Comparison of ENCODE assay signal across 18 mouse cellular contexts in genomic region chr3:101101184-101101583, GRCm38 (mm10).
"Had no signal": no experiment of that assay in that cellular context is flagged by ENCODE, and none has a peak within 500 bp of the region (broad histone marks: within the 10 kb centered on the region; RNA-seq: fewer than 3 reads in every experiment).

No protein-coding gene starts in this region.

- H3K4me3 ChIP-seq: kidney, embryonic 15.5 days; limb, embryonic 12.5 days; limb, embryonic 15.5 days; midbrain, embryonic 12.5 days had no signal

- H3K4me2 ChIP-seq: kidney, embryonic 15.5 days; limb, embryonic 12.5 days; limb, embryonic 15.5 days; liver, embryonic 11.5 days; lung, embryonic 14.5 days; midbrain, embryonic 12.5 days had no signal

- ATAC-seq: liver, postnatal 0 days; lung, postnatal 0 days; midbrain, embryonic 16.5 days had no signal

- DNase-seq: kidney, adult 8-10 months; kidney, postnatal 10 days; kidney, postnatal 36 days; layer of hippocampus, postnatal 36 days; liver, postnatal 0 days; lung, embryonic 14.5 days; right cerebral cortex, postnatal 14 days; right cerebral cortex, postnatal 4 days; thymus, postnatal 25 days had no signal

- H3K9ac ChIP-seq: kidney, embryonic 15.5 days; limb, embryonic 12.5 days; limb, embryonic 15.5 days; liver, embryonic 14.5 days; liver, postnatal 0 days; lung, embryonic 14.5 days; midbrain, embryonic 12.5 days had no signal

- H3K27ac ChIP-seq: kidney, embryonic 15.5 days; limb, embryonic 12.5 days; limb, embryonic 15.5 days; liver, embryonic 14.5 days; macrophage; midbrain, embryonic 12.5 days had no signal

- H3K9me3 ChIP-seq: kidney, embryonic 15.5 days; limb, embryonic 12.5 days; limb, embryonic 15.5 days; midbrain, embryonic 12.5 days had no signal

- H3K27me3 ChIP-seq: kidney, embryonic 15.5 days; limb, embryonic 12.5 days; limb, embryonic 15.5 days had no signal

- H3K36me3 ChIP-seq: kidney, embryonic 15.5 days; limb, embryonic 15.5 days; midbrain, embryonic 12.5 days had no signal
